ENCODE assay signal across 13 mouse cellular contexts in the genomic region with DNA sequence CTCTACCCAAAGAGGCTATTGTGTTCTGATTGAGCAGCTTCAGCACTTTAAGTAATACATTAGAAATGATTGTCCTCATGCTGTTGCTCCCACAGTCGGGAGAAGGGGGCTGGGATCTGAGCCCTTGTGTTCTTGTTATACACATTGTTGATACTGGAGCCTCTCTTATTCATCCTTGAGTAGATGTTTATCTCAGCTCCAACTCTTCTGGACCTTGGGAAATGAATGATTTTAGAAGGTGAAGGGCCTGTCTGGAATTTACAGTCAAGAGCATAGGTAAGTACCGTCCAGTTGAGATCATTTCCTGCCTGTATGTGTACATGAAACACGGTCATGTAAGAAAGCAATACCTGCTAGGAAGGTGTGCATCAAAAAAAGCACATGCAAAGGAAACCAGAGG. TPM values are rescaled to one million over a fixed set of nuclear protein-coding genes. Genes with fewer than 3 reads are reported as not detected.
A peak's percentile ranks its signal among the peaks of the same experiment; 100 is the strongest.
DNase-seq lines count a peak whose midpoint lies in the region; ATAC-seq lines count a peak whose summit lies in the region.
"Had no signal": no experiment of that assay in that cellular context is flagged by ENCODE, and none has a peak within 500 bp of the region (broad histone marks: within the 10 kb centered on the region; RNA-seq: fewer than 3 reads in every experiment).

No protein-coding gene starts in this region.

- no peak for DNase-seq in heart, postnatal 14 days
- no peak for DNase-seq in neural tube, embryonic 11.5 days (ENCODE audit: low spot score)
- no peak for DNase-seq in neural tube, embryonic 10.5 days (ENCODE audit: extremely low spot score, low spot score)
- DNase-seq in spleen, postnatal 4 days (ENCODE audit: low spot score in 2 of 2) = no peak
- DNase-seq in urinary bladder, adult 2 months (ENCODE audit: low spot score) = no peak
- no peak for DNase-seq in kidney, postnatal 10 days
- DNase-seq: adrenal gland, postnatal 10 days; kidney, postnatal 4 days had no signal

- no peak for ATAC-seq in heart, embryonic 13.5 days (ENCODE audit: extremely low read depth, insufficient number of reproducible peaks, low FRiP score, low TSS enrichment)
- ATAC-seq in neural tube, embryonic 11.5 days (ENCODE audit: insufficient read depth, low FRiP score, low TSS enrichment) = no peak
- ATAC-seq in midbrain, embryonic 13.5 days = no peak

- H3K36me3 ChIP-seq in heart, embryonic 13.5 days = 0 out of 2 replicates have a peak, but pooled peaks cover 5% of the 10 kb centered on the region
- no peaks in the 10 kb centered on the region for H3K36me3 ChIP-seq in neural tube, embryonic 11.5 days (ENCODE audit: control insufficient read depth, insufficient read depth, low read length)
- no peaks in the 10 kb centered on the region for H3K36me3 ChIP-seq in midbrain, embryonic 13.5 days
- H3K36me3 ChIP-seq: embryonic facial prominence, embryonic 13.5 days; heart, embryonic 15.5 days had no signal

- no peak overlapping the region for H3K9ac ChIP-seq in heart, embryonic 13.5 days
- no peak overlapping the region for H3K9ac ChIP-seq in neural tube, embryonic 11.5 days (ENCODE audit: low read length)
- no peak overlapping the region; the same call in 1 of the 2 replicates for H3K9ac ChIP-seq in midbrain, embryonic 13.5 days (replicated peaks)
- H3K9ac ChIP-seq: heart, embryonic 15.5 days had no signal

- H3K9me3 ChIP-seq in heart, embryonic 13.5 days = no peaks in the 10 kb centered on the region
- H3K9me3 ChIP-seq in neural tube, embryonic 11.5 days (ENCODE audit: control insufficient read depth, low read length) = no peaks in the 10 kb centered on the region
- no peaks in the 10 kb centered on the region for H3K9me3 ChIP-seq in midbrain, embryonic 13.5 days
- H3K9me3 ChIP-seq: embryonic facial prominence, embryonic 13.5 days; heart, embryonic 15.5 days; megakaryocyte, embryonic 14.5 days had no signal

- H3K4me2 ChIP-seq in heart, embryonic 13.5 days = peak overlapping the region; percentile 87; the same call in 1 of the 2 replicates
- H3K4me2 ChIP-seq in neural tube, embryonic 11.5 days (ENCODE audit: low read depth) = peak overlapping the region; percentile 62
- H3K4me2 ChIP-seq in midbrain, embryonic 13.5 days (replicated peaks) = peak overlapping the region; percentile 72

- no peak overlapping the region for H3K4me3 ChIP-seq in heart, embryonic 13.5 days
- no peak overlapping the region for H3K4me3 ChIP-seq in neural tube, embryonic 11.5 days (ENCODE audit: low read depth, low read length)
- peak overlapping the region; percentile 79 for H3K4me3 ChIP-seq in midbrain, embryonic 13.5 days (replicated peaks)

- 78% methylated on average over 3 of the region's 3 CpGs for WGBS in heart, embryonic 13.5 days
- 75% methylated on average over 3 of the region's 3 CpGs for WGBS in neural tube, embryonic 11.5 days
- 73% methylated on average over 3 of the region's 3 CpGs for WGBS in midbrain, embryonic 13.5 days

- H3K4me1 ChIP-seq in heart, embryonic 13.5 days = peaks cover 23% of the 10 kb centered on the region
- H3K4me1 ChIP-seq in neural tube, embryonic 11.5 days (ENCODE audit: control insufficient read depth, insufficient read depth, low read length) = peaks cover 8% of the 10 kb centered on the region
- H3K4me1 ChIP-seq in midbrain, embryonic 13.5 days (replicated peaks) = peaks cover 25% of the 10 kb centered on the region

- intact Hi-C loops in heart, postnatal 14 days (cut with DNase I) = no loop called here

- H3K27me3 ChIP-seq in heart, embryonic 13.5 days (replicated peaks) = no peaks in the 10 kb centered on the region
- H3K27me3 ChIP-seq in neural tube, embryonic 11.5 days (ENCODE audit: control insufficient read depth, insufficient read depth, low read length) = no peaks in the 10 kb centered on the region
- no peaks in the 10 kb centered on the region for H3K27me3 ChIP-seq in midbrain, embryonic 13.5 days
- H3K27me3 ChIP-seq: embryonic facial prominence, embryonic 13.5 days; heart, embryonic 15.5 days; megakaryocyte, embryonic 14.5 days had no signal

- no peak overlapping the region for H3K27ac ChIP-seq in heart, embryonic 13.5 days (replicated peaks)
- H3K27ac ChIP-seq in neural tube, embryonic 11.5 days (ENCODE audit: low read depth, low read length) = no peak overlapping the region
- no peak overlapping the region for H3K27ac ChIP-seq in midbrain, embryonic 13.5 days
- H3K27ac ChIP-seq: embryonic facial prominence, embryonic 13.5 days; heart, embryonic 15.5 days had no signal

RNA-seq across cellular contexts. Expression of a gene that starts 2.1 kb away (rescaled TPM):
- polyA plus RNA-seq in heart, embryonic 13.5 days (2015; fragmentation: Nextera tagmentation; extraction: Ambion mirVana) = 27.0 and 29.4 TPM in 2 replicates
- 10 to 100 TPM; 35.7 to 37.1 TPM for total RNA-seq in heart, postnatal 14 days (2021)
- 61.4 and 65.4 TPM in 2 replicates for polyA plus RNA-seq in neural tube, embryonic 11.5 days (2014; fragmentation: Nextera tagmentation; extraction: Ambion mirVana)
- polyA plus RNA-seq in midbrain, embryonic 13.5 days (2015; fragmentation: Nextera tagmentation; extraction: Ambion mirVana) = 45.3 and 46.6 TPM in 2 replicates
- 56.1 and 58.4 TPM in 2 replicates for polyA plus RNA-seq in urinary bladder, adult 2 months (2012; rRNA removed)
